Mouse (Mus musculus): Measurements from ENCODE around the gene Cep95.

The Cep95 gene

DNA sequence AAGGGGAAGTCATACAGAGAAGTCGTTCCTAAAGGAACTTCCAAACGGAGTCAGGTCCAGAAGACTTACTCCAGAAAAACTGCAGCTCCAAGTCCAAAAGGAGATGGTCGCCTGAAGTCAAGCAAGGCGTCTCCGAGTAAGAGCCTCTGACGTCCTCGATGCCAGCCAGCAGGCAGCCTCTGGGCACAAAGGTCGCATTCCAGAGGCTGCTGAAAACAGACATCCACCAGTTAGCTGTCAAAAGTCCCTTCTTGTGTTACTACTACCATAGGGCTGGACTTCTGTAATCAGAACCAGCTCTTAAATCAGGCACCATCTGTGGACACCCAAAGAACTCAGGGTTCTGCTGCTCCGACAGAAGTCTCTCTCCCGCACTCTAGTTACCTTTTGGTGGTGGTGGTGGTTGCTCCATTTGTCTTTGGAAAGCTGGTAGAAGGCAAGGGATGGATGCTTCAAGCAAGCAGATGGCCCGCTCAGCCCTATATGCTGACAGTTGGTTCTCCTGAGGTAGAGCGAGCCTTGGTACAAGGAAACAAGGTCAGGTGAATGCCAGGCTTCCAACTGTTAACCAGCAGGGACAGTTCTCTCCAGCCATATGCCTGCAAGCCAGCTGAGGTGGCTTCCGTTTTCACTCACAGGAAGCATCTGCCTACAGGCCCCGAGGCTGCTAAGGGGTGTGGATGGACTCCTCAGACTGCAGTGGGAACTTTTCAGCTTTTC, 25.7 kb downstream of the Cep95 start:
- DNase-seq (ENCODE audit: low spot score), result no peak

DNA sequence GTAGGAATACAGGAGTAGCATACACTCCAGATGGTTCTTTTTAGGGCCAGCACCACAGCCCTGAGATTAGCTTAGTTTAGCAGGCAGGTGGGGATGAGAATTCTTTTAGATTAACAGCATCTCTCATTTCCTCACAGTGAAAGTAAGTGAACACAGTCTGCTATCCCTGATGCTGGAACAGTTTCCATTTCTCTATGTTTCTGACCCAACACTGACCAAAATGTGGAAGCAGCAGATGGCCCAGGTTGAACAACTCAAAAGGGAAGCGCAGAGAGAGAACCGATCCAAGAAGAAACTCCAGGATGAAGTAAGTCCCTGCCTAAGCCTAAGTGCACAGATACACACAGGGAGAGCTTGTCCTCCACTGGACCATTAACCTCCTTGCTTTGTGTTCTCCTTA, 26.3 kb downstream of the Cep95 start:
- DNase-seq (ENCODE audit: low spot score), result no peak

DNA sequence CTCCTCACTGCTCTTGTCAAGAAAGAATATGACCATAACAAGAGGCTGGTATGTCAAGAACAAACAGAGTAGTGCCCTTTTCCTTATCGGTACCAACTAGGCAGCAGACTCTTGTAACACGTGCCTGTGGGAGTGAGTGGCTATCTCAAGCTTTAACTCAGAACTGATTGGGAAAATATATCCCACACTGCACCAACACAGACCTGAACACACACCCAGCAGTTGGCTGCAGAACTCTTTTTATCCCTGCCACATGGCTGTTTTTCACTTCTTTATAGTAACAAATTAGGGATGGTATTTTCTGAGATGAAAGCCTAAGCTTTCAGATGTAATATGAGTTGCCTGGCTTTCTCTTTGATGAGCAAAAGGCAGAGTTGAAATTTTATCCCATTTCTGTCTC, 26.7 kb downstream of the Cep95 start:
- DNase-seq (ENCODE audit: low spot score), result no peak

DNA sequence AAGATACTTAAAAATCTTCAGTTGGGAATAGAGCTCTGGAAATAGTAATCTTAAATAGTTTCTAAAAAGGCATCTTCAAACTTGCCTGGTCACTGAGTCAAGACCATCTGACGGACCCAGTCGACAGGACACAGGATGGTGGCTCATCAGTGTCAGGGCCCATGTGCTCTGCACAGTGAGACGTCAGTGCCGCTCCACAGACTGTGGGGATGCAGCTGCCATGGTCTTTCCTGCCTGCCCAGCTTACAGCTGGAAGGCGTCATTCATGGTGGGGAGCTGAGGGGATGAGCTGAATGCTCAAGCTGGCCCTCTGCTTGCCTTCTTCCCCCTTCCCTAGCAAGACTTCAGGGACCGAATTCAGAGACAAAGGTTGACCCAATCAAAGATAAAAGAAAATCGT, 27.3 kb downstream of the Cep95 start:
- DNase-seq (ENCODE audit: low spot score), result no peak

DNA sequence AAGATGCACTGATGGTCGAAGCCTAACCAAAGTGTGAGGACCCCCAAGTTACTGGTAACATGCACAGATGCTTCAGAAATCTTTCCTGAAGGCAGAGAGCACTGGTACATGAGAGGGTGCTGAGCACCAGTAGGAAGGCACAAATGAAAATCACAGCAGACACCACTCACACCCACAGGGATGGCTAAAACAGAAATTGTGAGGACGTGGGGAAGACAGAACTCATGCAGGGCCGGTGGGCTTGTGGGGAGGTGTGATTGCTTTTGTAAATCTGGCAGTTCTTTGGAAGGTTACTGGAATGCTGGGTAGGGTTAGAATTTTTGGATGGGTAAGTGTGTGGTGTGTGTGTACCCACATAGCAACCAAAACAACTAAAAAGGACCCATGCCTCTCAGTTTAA, 28.1 kb downstream of the Cep95 start:
- no peak for DNase-seq (ENCODE audit: low spot score)

DNA sequence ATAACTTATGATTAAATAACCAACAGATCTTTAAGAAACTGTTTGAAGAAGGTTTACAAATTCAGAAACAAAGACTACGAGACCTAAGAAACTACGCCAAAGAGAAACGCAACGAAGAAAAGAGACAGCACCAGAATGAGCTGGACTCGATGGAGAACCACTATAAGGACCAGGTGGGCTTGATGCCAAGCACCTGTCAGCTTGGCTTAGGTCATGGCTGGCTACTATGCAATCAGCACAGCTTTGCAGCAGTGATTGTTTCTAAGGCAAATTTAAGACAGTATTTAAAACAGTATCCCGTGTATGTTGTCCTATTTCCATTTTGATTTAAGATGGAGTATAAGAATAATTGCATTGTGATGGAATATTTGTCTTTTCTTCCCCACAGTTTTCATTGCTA, 28.8 kb downstream of the Cep95 start:
- no peak for DNase-seq (ENCODE audit: low spot score)

DNA sequence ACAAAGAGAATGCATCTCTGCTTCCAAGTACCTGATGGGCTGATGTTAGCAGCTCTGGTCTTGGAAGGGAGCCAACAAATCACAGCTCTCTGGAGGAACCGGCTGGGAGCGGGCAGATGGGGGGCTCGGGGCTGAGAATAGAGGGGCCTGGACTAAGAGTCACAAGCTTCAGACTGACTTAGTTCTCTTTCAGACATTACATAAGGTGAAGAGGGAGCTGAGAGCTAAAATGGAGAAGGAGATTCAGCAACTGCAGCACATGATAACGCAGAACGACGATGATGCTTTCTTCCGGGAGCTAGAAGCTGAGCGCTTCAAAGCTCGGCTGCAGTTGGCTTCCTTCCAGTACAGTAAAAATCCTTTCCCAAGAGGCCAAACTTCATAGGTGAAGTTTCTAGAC, 29.3 kb downstream of the Cep95 start:
- DNase-seq (ENCODE audit: low spot score), result no peak

DNA sequence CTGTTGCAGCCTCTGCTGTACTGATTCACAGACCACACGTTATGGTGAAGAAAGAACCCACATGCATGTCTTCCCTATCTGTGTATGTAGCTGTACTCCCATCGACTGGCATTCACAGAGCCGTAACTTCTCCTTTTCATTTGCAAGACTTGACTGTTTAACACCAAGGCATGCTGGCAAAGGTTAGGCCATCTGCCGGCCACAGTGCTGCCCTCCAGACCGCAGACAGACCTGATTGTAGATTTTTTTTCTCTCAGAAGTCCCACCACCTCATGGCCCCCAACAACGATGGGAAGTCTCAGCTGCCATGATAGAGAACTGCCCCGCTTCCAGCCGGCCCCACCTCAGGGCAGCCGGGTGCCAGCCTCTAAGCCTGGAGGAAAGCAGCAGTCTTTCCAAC, 30.5 kb downstream of the Cep95 start:
- no peak for DNase-seq (ENCODE audit: low spot score)

DNA sequence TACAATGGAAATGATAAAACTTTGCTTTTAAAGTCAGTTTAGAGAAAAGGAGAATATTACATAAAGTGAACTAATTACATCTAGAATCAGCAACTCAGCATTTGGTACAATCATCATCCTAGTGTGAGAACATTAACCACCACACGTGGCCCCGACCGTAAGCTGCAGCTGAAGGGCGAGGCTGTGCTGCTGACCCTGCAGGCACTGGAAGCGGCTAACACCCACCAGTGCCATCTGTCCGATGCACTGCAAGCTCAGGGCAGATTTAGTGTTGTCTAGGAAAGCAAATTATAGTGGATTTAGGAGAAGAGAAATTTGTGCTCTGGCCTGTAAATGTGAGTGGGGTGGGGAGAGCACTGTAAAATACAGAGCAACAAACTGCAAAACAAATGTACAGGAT, 31.2 kb downstream of the Cep95 start:
- DNase-seq (ENCODE audit: low spot score), result no peak

DNA sequence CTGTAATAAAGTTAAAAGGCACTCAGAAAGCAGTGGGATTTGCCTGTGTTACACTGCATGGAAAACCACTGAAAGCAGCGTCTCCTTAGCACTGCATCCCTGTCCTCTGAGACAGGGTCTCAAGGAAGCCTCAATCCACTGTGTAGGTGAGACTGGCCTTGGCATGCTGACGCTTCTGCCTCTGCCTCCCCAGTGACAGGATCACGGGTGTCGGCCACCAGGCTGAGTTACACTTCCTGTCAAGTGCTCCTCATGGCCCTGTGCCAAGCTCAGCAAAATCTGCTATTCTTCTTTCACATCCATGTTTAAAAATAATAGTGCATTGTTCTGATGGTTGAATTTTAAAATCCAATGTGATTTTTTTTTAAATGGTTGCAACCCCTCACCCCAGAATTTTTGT, 31.9 kb downstream of the Cep95 start:
- DNase-seq (ENCODE audit: low spot score), result no peak

DNA sequence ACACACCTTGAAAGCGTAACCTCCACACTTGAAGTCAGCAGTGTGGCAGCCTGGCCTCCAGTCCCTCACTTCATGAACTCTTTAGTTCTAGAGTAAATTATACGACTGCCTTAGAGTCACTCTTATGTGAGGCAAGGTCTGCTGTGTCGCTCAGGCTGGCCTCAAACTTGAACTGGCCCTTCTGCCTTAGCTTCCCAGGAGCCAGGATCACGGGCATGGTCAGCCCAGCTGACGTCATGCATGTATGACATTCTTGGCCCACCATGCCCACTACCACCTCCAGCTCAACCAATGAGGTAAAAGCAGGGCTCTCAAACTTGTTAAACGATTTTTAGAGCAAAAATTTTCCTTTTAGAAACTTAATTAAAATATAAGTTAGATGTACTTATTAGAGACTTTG, 32.3 kb downstream of the Cep95 start:
- DNase-seq (ENCODE audit: low spot score), result no peak

DNA sequence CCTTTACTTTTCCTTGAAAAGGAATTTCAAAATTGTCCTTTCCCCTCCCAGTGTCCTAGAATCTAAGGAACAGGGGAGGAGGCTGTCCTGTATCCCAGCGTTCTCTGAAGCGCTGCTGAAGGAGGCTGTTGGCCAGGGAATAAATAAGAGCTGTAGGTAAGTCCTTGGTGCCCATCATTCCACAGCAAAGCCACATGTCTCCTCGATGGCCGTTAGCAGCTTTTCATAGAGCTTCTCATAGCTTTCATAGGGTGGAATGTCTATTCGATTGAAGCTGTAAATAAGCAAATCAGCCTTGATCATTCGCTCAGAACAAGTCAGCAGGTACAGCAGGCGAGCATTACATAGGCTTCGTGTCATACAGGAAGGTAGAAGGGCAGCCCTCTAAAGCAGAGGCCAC, 33.4 kb downstream of the Cep95 start:
- no peak for DNase-seq (ENCODE audit: low spot score)

DNA sequence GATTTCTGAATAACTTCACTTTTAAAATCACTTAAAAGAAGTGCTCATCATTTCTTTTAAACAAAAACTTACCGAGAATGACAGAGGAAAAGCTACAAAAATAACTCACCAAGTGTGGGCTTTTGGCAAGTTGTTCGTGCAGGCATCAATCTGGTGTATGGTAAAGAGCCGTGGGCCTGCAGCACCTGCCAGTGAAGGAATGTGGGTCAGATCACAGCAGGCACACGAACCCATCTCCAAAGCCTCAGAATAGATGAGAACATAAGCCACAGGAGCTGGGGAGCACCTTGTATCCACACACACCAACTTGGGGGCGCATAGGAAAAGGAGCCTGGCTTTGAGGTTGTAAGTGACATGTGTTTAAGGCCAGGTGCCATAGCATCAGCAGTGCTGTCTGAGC, 33.9 kb downstream of the Cep95 start:
- DNase-seq (ENCODE audit: low spot score), result no peak

DNA sequence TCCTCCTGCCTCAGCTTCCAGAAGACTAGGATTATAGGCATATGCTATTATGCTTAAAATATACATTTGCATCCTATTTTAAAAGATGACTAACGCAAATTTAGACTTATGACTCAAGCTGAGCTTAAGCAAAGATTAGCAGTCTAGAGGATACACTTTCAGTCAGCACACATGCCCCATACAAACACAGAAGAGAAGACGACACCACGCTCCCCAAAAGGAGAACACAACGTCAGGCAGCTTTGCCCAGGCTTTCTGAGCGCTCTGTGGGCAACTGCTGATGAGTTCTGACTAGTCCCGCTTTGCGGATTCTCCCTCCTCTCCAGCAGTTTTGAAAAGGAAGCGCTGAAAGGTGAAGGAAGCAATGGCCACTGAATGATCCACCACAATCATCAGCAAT, 34.7 kb downstream of the Cep95 start:
- no peak for DNase-seq (ENCODE audit: low spot score)

DNA sequence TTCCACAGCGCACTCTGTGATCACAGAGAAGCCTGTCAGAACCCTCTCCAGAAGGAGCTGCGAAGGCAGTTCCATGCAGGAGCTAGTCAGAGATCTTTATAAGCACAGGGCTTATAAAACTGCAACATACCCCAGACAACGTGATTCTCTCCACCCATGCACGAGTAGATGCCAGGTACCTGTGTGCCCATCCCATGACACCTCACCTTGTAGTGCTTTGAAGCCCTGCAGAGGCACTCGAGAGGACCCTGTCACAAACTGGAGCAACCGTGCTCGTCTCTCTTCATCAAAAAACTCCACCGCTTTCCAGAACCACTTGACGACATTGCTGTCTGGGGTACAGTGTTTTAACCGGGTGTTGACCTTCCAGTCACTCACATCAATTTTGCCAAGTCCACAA, 35.4 kb downstream of the Cep95 start:
- DNase-seq (ENCODE audit: low spot score), result no peak

DNA sequence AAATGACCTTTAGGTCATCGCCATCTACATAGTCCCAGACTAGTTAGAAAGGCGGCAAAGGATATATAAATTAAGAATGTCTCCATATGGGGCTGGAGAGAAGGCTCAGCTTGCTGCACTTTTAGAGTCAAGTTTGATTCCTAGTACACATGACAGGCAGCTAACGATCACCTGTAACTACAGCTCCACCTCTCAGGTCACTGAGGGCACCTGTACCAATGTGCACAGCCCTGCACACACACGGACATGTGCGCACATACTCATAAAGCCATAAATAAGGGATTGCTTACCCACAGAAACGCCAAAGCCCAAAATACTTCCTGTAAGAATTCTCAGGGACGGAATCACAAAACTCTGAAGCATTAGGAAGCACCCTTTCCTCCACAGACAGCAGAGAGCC, 39.0 kb downstream of the Cep95 start:
- DNase-seq (ENCODE audit: low spot score), result no peak

DNA sequence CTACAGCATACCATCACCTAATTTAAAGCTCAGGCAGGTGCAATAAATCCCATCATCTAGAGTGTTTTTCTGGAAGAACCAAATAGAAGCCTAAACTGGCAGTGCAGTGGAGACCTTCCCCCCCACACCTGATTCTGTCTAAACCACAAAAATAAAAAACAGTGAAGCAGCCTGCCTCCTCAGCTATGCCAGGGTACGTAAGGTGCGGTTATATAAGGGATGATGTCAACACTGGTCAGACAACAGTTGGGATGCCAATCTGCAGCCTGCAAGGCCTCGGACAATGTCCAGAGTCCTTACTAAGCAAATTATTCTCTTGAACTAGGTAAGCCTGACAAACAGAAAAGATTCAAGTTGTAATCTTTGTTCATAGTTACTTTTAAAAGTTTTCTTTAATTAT, 53.0 kb downstream of the Cep95 start:
- DNase-seq (ENCODE audit: low spot score), result no peak

DNA sequence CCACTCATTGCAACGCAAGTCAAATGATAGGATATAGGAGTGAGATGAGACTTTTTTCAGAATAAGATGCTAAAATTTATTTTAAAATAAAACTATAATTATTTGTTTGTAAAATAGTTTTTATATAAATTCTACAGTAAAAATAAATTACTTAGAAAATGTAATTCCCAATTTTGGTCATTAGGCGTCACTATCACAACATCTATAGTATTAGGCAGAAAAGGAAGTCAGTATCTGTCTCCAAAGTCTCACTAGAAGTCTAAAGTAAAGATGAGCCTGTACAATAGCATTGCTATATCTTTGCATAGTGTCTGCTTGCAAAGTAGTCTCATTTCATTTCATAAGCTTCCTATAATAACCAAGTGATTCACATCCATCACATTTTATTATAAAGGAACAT, 62.4 kb downstream of the Cep95 start:
- DNase-seq (ENCODE audit: low spot score), result no peak

Measured in spleen, adult 12 weeks (tissue).